Mouse (Mus musculus): ENCODE results near the gene Plekha5. TPM values are rescaled to one million over a fixed set of nuclear protein-coding genes. Genes with fewer than 3 reads are reported as not detected.
A peak's percentile ranks its signal among the peaks of the same experiment; 100 is the strongest.

Plekha5 gene
- total RNA-seq, 4 experiments from 2014 or later = 18.2 to 29.2 (median 24.8) TPM

- DNase-seq (ENCODE audit: low spot score) = no peak
Measured at GRCm38 (mm10) chr6:140611282-140611681, 187.4 kb downstream of the Plekha5 start.

DNA sequence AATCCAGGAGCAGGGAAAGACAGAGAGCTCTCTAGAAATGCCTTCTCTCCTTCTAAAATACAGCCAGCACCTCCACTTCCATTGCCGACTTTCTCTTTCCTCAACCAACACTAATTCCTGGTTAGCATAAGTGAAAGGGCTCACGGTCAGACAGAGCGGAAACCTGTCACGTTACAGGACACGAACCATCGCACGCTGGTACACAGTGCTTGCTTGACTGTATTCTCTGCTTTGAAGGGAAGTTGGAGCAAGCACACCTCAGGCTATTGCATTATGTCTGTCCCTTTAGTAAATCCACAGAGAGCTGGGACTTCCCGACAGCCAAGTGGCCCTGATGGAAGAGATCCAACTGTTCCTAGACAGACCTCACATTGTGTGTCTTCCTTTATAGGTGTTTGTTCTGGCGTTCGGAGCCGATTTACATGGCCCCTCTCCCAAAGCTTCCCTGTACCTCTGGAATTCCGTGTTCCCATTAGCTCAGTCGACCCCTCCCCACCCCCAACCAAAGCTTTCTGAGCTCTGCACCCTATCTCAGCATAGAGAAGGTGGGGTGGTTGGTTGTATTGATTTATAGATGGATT, 188.1 kb downstream of the Plekha5 start:
- DNase-seq (ENCODE audit: low spot score) = peak; percentile 14

DNA sequence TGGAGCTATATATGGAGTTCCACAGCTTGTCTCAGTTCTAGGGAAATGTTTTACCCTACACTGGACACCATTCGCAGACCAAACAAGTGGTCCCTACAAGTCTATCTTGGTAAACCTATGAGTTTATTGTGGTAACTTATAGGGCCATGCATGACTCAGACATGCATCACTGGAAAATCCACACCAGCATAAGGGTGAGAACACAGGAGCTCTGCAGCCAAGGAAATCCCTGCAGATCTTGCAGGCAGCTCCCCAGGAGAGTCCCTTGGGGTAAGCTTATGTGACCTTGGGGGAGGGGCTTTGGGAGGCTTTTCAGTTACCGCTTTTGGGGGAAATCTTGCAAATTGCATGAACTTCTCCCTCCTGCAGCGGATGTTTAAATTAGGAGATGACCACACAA, 190.0 kb downstream of the Plekha5 start:
- DNase-seq (ENCODE audit: low spot score) = no peak

DNA sequence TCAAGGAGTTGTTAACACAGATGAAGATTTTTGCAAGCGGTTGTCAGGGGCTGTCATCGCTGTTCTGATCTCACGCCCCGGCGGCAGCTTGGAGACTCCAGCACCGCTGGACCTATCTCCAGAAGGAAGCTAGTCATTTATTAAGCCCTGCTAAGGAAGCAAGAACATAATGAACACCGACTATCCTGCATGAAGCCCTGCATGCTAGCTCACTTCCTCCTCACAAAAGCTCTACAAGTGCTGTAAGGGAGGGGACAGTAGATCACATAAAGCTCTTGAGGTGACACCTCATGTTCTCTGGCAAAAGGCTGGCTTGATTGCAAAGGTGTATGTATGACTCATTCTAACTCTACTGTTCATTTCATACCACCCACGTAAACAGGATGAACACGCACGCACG, 190.9 kb downstream of the Plekha5 start:
- no peak for DNase-seq (ENCODE audit: low spot score)

DNA sequence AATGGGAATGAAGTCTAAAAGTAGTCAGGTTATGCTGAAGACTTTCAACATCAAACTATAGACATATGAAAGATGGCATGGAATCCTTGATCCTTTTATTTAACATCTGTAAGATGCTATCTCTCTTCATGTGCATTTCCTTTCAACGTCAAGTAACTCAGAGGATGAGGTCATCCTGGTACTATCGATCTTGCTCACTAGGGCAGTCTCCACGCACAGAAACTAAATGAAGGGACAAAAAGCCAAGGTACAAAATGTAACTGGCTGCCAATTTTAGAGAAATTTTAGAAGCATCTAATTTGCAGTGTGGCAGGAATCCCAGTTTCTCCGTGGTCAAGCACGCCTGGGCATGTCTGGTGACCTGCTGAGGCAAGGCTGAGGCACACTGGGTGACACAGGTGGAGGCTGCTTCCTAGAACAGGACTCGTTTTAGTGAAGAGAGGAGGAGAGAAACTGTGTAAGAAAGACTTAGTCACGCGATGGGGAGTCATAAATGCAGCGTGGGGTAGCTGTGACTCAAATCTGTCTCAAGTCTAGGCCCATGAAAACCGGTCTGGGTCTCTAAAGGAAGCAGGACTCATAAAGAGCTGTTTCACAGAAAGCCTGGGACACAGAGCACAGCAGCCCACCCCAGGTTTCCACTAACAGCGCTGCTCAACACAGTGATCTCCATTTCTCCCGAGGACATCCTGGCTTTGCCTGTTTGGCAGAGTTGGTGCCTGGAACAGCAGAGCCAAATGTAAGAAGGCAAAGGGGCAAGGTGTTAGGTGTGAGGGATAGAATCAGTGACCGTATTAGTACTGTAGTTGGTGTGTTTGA, 196.9 kb downstream of the Plekha5 start:
- DNase-seq (ENCODE audit: low spot score) = no peak

- DNase-seq (ENCODE audit: low spot score) = no peak
Measured at GRCm38 (mm10) chr6:140621622-140622021, 197.8 kb downstream of the Plekha5 start.

DNA sequence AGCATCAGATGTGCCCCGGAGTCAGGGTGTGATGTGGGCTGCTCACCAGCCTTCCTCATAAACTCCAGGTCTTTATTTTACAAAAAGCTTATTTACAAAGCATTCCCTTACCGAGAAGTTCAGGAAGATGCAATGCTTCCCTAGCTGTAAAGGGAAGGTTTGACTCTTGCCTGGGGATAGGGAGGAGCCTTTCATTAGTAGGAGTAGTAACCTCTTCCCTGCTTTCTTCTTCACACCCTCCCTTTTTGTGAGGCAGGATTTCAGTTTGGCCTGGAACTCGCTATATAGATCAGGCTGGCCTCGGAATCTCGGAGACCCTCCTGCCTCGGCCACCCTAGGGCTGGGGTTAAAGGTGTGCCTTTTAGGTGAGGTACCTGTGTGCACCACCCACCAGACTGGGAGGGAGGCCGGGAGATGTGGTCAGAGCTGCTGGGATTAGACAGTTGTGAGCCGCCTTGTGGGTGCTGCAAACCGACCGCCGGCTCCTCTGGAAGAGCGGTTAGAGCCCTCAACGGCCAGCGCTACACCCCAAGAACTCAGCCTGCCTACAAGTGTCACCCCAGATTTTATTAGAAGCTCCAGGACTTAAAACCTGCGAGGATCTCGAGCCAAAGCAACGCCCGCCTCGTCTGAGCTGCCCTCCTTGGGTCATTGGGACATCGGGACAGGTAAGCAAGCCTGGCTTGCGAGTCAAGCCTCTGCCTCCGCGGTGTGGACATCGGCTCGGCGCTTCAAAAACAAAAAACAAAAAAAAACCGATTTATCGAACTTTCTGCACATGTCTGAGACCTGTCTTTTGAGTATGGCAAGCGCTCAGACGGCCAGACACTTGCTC, 198.8 kb downstream of the Plekha5 start, which contains the start of gene Aebp2:
TSS of gene Aebp2 (plus strand) at position 273 of the 835 bp plus-strand sequence.
- DNase-seq (ENCODE audit: low spot score) = no peak

- peak; percentile 88 for DNase-seq (ENCODE audit: low spot score)
Measured at GRCm38 (mm10) chr6:140623226-140624095, 199.6 kb downstream of the Plekha5 start.

DNA sequence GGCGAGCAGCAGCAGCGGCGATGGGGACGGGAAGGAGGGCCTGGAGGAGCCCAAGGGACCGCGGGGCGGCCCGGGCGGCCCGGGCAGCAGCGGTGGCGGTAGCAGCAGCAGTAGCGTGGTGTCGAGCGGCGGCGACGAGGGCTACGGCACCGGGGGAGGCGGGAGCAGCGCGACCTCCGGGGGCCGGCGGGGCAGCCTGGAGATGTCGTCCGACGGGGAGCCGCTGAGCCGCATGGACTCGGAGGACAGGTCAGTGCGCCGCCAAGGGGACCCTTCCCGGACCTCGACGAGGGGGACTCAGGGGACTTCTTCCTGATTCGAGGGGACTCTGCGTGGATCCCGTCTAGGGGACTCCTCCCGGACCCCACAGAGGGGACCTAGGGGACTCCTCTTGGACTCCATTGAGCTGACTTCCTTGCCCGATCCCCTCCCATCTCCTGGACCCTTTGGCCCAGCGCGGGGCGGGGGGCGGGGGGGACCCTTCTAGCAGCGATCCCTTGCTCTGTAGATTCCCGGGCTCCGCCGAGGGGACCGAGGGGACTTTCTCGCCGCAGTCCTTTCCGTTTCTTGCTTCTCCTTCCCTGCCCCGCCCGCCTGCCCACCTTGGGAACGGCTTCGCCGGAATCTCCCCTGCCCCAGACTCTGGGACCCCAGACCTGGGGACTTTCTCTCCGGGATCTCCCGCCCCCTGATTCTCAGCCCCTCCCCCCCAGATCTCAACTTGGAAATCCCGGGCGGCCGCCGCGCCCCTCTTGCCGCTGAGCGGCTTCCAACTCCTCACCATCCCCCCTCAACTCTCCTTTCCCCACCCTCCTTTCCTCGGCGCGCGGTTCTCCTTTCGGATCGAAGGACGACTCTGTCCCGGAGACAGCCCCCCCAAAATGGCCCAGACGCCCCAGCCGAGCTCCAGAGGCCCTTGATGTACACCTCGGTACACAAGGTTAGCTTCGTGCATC, 200.5 kb downstream of the Plekha5 start:
- peak; percentile 18 for DNase-seq (ENCODE audit: low spot score)

DNA sequence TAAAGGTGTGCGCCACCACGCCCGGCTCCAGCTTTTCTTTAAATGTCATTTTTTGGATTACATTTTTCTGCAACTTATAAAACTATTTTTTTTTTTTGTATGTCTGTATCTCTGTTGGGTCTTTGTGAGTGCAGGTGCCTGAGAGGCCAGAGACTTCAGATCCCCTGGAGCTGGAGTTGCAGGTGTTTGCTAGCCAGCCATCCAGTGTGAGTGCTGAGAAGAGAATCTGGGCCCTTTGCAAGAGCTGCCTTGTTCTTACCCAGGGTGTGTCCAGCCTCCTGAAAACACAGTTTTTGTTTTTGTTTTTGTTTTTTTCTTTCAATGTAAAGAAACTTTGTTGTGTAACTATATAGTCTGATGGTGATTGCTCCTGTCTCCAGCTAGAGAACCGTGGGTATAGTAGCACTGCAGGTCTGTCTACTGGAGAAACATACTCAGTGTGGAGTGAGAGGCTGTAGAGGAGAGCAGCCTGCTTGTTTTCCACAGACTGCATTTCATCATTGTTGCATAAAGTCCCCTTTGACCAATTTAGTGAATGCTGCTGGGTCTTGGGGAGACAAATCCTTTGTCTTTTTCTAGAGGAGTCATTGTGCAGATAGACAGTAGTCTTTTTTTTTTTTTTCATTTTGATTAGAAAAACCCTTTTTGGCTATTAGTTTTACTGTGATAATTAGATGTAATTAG, 205.5 kb downstream of the Plekha5 start:
- DNase-seq (ENCODE audit: low spot score) = no peak

- DNase-seq (ENCODE audit: low spot score) = no peak
Measured at GRCm38 (mm10) chr6:140630306-140630705, 206.5 kb downstream of the Plekha5 start.

- no peak for DNase-seq (ENCODE audit: low spot score)
Measured at GRCm38 (mm10) chr6:140633616-140634015, 209.8 kb downstream of the Plekha5 start.

DNA sequence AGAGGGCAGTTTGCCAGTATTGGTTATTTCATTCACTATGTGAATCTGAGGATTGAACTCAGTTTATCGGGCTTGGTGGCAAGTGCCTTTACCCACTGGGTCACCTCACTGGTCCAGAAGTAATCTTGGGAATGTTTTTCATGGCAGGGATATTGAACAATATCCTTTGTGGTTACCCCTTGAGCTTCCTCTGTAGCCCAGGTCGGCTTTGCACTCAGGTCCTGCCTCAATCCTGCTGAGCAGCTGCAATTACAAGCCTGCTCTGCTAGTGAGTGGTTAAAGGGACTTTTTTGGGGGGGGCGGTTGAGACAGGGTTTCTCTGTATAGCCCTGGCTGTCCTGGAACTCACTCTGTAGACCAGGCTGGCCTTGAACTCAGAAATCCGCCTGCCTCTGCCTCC, 212.4 kb downstream of the Plekha5 start:
- DNase-seq (ENCODE audit: low spot score) = no peak

DNA sequence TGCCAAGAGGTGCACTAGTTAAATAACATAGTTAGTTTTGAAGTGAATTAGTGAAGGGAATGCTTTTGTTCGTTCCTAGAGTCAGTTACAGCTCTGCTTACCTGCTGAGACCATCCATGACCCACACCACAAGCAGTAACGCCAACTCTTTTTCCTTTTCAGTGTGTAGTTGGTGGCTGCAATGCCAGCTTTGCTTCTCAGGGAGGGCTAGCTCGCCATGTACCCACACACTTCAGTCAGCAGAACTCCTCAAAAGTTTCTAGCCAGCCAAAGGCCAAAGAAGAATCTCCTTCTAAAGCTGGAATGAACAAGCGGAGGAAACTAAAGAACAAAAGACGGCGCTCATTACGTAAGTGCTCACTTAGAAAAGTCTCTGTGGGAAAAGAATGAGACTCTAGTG, 218.2 kb downstream of the Plekha5 start:
- no peak for DNase-seq (ENCODE audit: low spot score)

GRCm38 (mm10) chr6:140642655-140643054, 218.8 kb downstream of the Plekha5 start:
- no peak for DNase-seq (ENCODE audit: low spot score)

DNA sequence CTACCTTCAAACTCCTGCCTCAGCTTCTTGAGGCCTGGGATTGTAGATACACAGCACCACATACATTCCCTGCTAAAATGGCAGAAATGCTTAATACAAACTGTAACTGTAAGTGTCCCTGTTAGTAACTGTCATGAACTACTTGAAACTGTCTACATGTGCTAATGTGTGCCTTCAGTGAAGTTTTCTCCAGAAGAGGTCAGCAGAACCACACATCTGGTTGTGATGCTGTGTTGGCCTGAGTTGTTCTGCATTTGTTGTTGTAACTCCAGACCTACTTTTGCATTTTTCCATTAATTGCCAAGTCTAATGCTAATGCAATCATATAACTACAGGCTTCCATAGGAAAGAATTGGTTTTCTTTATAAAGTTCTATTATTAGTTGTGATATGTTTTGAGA, 222.1 kb downstream of the Plekha5 start:
- DNase-seq (ENCODE audit: low spot score) = no peak
